Mouse (Mus musculus): ENCODE results near the gene Xxylt1. TPM values are rescaled to one million over a fixed set of nuclear protein-coding genes. Genes with fewer than 3 reads are reported as not detected.

Xxylt1 gene
- polyA plus RNA-seq, 1 experiment from 2014 or later, result 11.7 TPM

DNA sequence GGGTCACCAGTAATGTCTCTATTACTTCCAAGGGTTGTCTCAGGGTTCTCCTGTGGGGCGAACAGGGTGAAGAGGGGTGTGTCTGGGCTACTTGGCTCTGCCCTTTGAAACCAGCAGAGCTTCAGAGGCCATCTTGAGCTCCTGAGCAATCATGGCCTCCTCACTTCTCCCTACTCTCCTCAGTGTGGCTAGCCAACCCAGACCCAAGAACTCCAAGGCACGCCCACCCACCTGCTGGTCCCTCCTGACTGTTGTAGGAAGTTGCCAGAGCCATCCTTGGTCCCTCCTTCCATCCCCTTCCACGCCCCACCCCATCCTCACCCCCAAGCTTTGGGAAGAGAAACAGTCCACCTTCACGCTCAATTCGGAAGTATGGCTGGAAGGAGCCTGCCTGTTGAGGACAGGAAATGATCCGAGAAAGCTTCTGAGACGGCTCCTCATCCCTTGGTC lies 145.2 kb downstream of the Xxylt1 start:
- Histone ChIP-seq H3K9ac (ENCODE audit: low read length) (no peak overlapping the region), H3K4me1 (replicated peaks; ENCODE audit: control insufficient read depth, insufficient read depth, low read length) (peaks cover 9% of the 10 kb centered on the region), H3K36me3 (ENCODE audit: control insufficient read depth, insufficient read depth, low read length) (no peaks in the 10 kb centered on the region), H3K27me3 (ENCODE audit: control insufficient read depth, insufficient read depth, low read depth, low read length) (no peaks in the 10 kb centered on the region), H3K9me3 (ENCODE audit: control insufficient read depth, low read length) (no peaks in the 10 kb centered on the region), H3K4me2 (ENCODE audit: low read depth, low read length) (no peak overlapping the region), H3K4me3 (ENCODE audit: low read length) (no peak overlapping the region), H3K27ac (ENCODE audit: low read length) (no peak overlapping the region)
- no peak for ATAC-seq (ENCODE audit: low read depth)
- 66% methylated on average over 7 of the region's 7 CpGs for WGBS

DNA sequence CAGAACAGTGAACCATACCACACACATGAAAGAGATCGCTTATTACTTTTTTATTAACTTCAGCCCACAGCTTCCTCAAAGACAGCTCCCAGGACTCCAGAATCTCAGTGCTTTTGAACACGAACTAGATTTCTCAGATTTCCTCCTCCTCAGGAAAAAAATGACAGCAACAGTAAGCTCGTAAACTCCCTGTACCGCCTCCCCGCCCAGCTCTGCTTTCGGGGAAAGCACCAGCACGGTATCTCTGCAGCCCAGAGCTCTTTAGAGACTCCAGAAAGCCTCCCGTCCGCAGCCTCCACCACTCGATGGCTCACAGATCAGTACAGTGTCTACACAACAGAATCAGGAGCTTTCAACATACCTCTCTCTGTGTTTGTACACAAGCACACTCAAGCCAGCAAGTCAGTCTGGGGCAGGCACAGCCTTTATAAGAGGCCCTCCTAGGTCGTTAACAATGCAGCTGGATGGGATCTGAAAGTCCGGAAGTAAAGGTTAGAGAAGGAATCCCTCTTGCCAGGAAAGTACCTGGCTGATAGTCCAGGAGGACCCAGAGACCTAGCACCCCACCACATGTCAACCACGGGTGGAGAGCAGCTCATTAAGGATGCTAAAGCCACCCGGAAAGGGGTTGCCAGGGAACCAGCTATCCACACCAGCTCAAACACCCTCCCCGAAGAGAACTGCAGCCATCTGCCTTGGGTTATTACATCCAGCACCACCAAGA lies 146.1 kb downstream of the Xxylt1 start:
- Histone ChIP-seq H3K36me3 (ENCODE audit: control insufficient read depth, insufficient read depth, low read length) (no peaks in the 10 kb centered on the region), H3K9me3 (ENCODE audit: control insufficient read depth, low read length) (peaks cover 4% of the 10 kb centered on the region; the same call in 1 of the 2 replicates), H3K4me2 (ENCODE audit: low read depth, low read length) (no peak overlapping the region), H3K4me3 (ENCODE audit: low read length) (no peak overlapping the region), H3K27me3 (ENCODE audit: control insufficient read depth, insufficient read depth, low read depth, low read length) (no peaks in the 10 kb centered on the region), H3K27ac (ENCODE audit: low read length) (no peak overlapping the region), H3K4me1 (replicated peaks; ENCODE audit: control insufficient read depth, insufficient read depth, low read length) (peaks cover 9% of the 10 kb centered on the region), H3K9ac (ENCODE audit: low read length) (no peak overlapping the region)
- 39% methylated on average over 15 of the region's 15 CpGs for WGBS
- no peak for ATAC-seq (ENCODE audit: low read depth)

DNA sequence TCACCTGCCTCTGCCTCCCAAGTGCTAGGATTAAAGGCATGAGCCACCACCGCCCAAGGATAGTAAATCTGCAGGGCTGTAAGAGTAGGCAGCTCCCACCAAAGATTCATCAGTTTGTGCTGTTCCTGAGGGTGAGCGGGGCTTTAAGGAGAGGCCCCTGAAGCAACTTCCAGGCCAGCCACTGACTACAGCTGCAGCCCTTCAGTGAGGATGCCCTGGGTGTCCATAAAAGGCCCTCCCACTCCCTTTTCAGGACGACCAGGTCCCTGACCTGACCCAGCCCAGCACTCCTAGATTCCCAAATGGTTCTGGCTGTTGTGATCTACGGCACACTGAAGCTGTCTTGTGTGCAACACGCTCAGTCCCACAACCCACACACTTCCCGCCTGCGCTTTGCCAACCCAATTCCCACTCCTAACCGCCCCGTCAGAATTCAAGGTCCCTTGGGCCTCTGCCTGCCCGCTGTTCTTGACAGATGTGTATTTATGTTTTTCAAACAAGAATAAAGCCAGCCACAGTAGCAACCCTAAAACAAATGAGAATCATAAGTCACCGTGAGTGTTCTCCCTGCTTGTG lies 146.9 kb downstream of the Xxylt1 start:
- WGBS, result 64% methylated on average over 11 of the region's 11 CpGs
- Histone ChIP-seq H3K27me3 (ENCODE audit: control insufficient read depth, insufficient read depth, low read depth, low read length) (no peaks in the 10 kb centered on the region), H3K9me3 (ENCODE audit: control insufficient read depth, low read length) (peaks cover 4% of the 10 kb centered on the region; the same call in 1 of the 2 replicates), H3K27ac (ENCODE audit: low read length) (no peak overlapping the region), H3K9ac (ENCODE audit: low read length) (no peak overlapping the region), H3K4me2 (ENCODE audit: low read depth, low read length) (no peak overlapping the region), H3K4me1 (replicated peaks; ENCODE audit: control insufficient read depth, insufficient read depth, low read length) (peaks cover 4% of the 10 kb centered on the region; the same call in 1 of the 2 replicates), H3K36me3 (ENCODE audit: control insufficient read depth, insufficient read depth, low read length) (no peaks in the 10 kb centered on the region), H3K4me3 (ENCODE audit: low read length) (no peak overlapping the region)
- ATAC-seq (ENCODE audit: low read depth), result no peak

DNA sequence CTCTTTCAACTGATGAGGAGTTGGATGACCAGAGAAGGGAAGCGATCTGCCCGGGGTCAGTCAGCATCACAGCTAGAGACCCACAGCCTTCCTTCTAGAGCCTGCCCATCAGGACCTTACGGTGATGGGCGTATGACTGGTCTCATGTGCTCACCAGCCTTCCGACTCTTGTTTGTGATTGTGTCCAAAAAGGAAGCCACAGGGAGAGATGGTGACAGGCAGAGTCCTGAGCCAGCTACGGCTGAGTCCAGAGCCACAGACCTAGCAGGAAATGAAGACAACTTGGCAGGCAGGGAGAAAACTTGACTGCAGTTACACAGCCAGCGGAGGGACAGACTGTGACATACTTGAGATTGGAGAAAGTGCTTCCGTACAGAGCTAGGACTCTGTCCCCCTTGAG lies 147.9 kb downstream of the Xxylt1 start:
- Histone ChIP-seq H3K36me3 (ENCODE audit: control insufficient read depth, insufficient read depth, low read length) (no peaks in the 10 kb centered on the region), H3K27ac (ENCODE audit: low read length) (no peak overlapping the region; the same call in 1 of the 2 replicates), H3K9me3 (ENCODE audit: control insufficient read depth, low read length) (peaks cover 4% of the 10 kb centered on the region; the same call in 1 of the 2 replicates), H3K4me1 (replicated peaks; ENCODE audit: control insufficient read depth, insufficient read depth, low read length) (peaks cover 4% of the 10 kb centered on the region; the same call in 1 of the 2 replicates), H3K4me2 (ENCODE audit: low read depth, low read length) (no peak overlapping the region), H3K4me3 (ENCODE audit: low read length) (no peak overlapping the region), H3K27me3 (ENCODE audit: control insufficient read depth, insufficient read depth, low read depth, low read length) (no peaks in the 10 kb centered on the region), H3K9ac (ENCODE audit: low read length) (no peak overlapping the region)
- ATAC-seq (ENCODE audit: low read depth), result 0 out of 2 replicates have a peak, but pooled peaks have one; percentile 34
- WGBS, result 68% methylated on average over 8 of the region's 8 CpGs

DNA sequence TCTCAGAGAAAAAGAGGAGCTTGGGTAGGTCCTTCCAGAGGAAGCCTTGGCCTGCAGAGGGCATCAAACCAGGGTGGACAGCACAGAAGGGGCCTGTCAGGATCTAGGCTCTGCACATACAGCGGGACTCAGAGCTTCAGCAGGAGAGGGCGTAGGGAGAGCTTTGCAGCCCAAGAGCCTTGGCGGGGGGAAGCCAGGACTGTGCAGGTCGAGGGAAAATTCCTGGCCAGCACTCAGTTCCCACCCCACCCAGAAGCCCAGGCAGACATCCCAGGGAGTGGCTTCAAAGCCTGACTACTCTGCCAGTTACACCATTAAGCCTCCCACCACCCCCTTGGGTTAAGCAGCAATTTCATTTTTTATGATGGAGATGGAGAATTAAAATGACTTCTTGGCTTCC lies 148.4 kb downstream of the Xxylt1 start:
- ATAC-seq (ENCODE audit: low read depth), result no peak
- 71% methylated on average over 4 of the region's 4 CpGs for WGBS
- no peak overlapping the region for H3K4me2 ChIP-seq (ENCODE audit: low read depth, low read length)
- H3K9me3 ChIP-seq (ENCODE audit: control insufficient read depth, low read length), result peaks cover 4% of the 10 kb centered on the region; the same call in 1 of the 2 replicates
- H3K4me3 ChIP-seq (ENCODE audit: low read length), result no peak overlapping the region
- H3K9ac ChIP-seq (ENCODE audit: low read length), result no peak overlapping the region
- H3K27ac ChIP-seq (ENCODE audit: low read length), result no peak overlapping the region
- peaks cover 4% of the 10 kb centered on the region; the same call in 1 of the 2 replicates for H3K4me1 ChIP-seq (replicated peaks; ENCODE audit: control insufficient read depth, insufficient read depth, low read length)
- no peaks in the 10 kb centered on the region for H3K27me3 ChIP-seq (ENCODE audit: control insufficient read depth, insufficient read depth, low read depth, low read length)
- H3K36me3 ChIP-seq (ENCODE audit: control insufficient read depth, insufficient read depth, low read length), result no peaks in the 10 kb centered on the region

DNA sequence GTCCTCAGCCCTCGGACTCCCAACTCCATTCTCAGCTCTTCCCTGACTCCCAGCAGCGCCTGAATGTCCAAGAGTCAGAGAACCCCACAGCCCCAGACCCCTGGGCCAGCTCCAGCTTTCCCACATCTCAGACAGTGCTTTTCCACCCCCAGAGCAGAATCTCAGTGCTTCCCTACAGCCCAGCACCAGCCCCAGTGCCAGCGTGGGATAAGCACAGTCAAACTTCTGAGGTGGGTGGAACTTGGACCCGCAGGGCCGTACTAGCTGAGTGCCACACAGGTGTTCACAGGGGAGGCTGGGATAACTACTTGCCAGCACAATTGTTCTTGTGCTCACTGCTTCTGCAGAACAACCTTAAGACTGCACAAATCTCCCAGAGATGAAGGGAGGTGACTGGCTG lies 149.0 kb downstream of the Xxylt1 start:
- 77% methylated on average over 5 of the region's 5 CpGs for WGBS
- H3K27ac ChIP-seq (ENCODE audit: low read length), result no peak overlapping the region
- no peak overlapping the region for H3K4me3 ChIP-seq (ENCODE audit: low read length)
- no peaks in the 10 kb centered on the region for H3K36me3 ChIP-seq (ENCODE audit: control insufficient read depth, insufficient read depth, low read length)
- no peaks in the 10 kb centered on the region for H3K27me3 ChIP-seq (ENCODE audit: control insufficient read depth, insufficient read depth, low read depth, low read length)
- ATAC-seq (ENCODE audit: low read depth), result no peak
- H3K4me2 ChIP-seq (ENCODE audit: low read depth, low read length), result no peak overlapping the region
- no peak overlapping the region for H3K9ac ChIP-seq (ENCODE audit: low read length)
- peaks cover 4% of the 10 kb centered on the region; the same call in 1 of the 2 replicates for H3K9me3 ChIP-seq (ENCODE audit: control insufficient read depth, low read length)
- H3K4me1 ChIP-seq (replicated peaks; ENCODE audit: control insufficient read depth, insufficient read depth, low read length), result peaks cover 4% of the 10 kb centered on the region; the same call in 1 of the 2 replicates

DNA sequence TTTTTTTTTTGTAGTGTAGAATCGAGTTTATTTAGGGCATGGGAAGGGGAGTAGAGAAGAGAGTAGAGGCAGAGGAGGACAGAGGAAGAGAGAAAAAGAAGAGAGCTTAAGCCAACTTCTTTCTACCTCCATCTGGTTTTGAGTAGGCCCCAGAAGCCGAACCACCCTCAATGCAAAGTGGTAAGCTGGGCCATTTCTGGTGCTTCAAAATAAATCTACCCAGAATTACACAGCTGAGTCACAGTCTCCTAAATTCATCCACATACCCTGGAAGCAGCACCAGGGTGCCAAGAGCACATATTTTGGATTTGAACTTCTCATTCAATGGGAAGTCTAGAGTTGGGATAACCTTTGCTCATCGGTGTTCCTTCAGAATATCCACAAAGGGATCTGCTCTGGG lies 152.1 kb downstream of the Xxylt1 start:
- no peak overlapping the region for H3K9ac ChIP-seq (ENCODE audit: low read length)
- 86% methylated on average over 3 of the region's 3 CpGs for WGBS
- no peak overlapping the region for H3K4me3 ChIP-seq (ENCODE audit: low read length)

DNA sequence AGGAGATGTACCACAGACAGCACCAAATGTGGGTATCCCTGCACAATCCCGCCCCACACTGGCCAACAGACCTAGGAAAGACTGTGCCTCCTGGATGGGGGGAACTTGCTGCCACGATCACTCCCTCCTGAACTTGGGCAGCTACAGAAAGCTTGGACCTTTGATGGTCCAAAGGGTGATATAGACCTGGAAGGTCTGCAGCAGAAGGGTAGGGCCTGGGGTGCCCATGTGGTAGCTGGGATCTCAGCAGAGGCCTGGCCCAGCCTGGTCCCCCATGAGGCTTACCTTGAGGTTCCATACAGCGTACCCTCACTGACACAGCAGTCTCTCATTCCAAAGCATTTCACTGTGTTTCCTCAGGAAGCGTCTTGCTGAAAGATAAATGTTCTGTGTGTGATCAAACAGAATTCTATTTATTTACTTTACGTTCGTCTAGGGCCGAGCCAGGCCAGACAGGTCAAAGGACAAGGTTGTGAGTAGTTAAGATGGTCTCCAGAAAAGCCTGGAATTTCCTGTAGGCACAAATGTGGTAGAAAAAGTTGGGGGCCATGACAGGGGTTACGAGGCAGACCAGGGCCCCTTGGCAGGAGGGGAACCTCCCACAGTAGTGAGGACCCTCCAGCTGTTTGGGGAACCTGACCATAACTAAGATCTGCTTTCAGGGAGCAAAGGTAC lies 153.0 kb downstream of the Xxylt1 start:
- Histone ChIP-seq H3K4me2 (ENCODE audit: low read depth, low read length) (no peak overlapping the region), H3K27ac (ENCODE audit: low read length) (no peak overlapping the region), H3K27me3 (ENCODE audit: control insufficient read depth, insufficient read depth, low read depth, low read length) (no peaks in the 10 kb centered on the region), H3K4me3 (ENCODE audit: low read length) (no peak overlapping the region), H3K9ac (ENCODE audit: low read length) (no peak overlapping the region), H3K9me3 (ENCODE audit: control insufficient read depth, low read length) (peaks cover 4% of the 10 kb centered on the region; the same call in 1 of the 2 replicates), H3K4me1 (replicated peaks; ENCODE audit: control insufficient read depth, insufficient read depth, low read length) (peaks cover 10% of the 10 kb centered on the region; the same call in 1 of the 2 replicates), H3K36me3 (ENCODE audit: control insufficient read depth, insufficient read depth, low read length) (no peaks in the 10 kb centered on the region)
- no peak for ATAC-seq (ENCODE audit: low read depth)
- WGBS, result 50% methylated on average over 8 of the region's 8 CpGs

More for the DNA sequence above, 152.1 kb downstream of the Xxylt1 start:
- Histone ChIP-seq H3K27ac (ENCODE audit: low read length) (no peak overlapping the region), H3K4me2 (ENCODE audit: low read depth, low read length) (no peak overlapping the region), H3K27me3 (ENCODE audit: control insufficient read depth, insufficient read depth, low read depth, low read length) (no peaks in the 10 kb centered on the region), H3K36me3 (ENCODE audit: control insufficient read depth, insufficient read depth, low read length) (no peaks in the 10 kb centered on the region), H3K9me3 (ENCODE audit: control insufficient read depth, low read length) (peaks cover 4% of the 10 kb centered on the region; the same call in 1 of the 2 replicates), H3K4me1 (replicated peaks; ENCODE audit: control insufficient read depth, insufficient read depth, low read length) (peaks cover 10% of the 10 kb centered on the region; the same call in 1 of the 2 replicates)
- no peak for ATAC-seq (ENCODE audit: low read depth)

DNA sequence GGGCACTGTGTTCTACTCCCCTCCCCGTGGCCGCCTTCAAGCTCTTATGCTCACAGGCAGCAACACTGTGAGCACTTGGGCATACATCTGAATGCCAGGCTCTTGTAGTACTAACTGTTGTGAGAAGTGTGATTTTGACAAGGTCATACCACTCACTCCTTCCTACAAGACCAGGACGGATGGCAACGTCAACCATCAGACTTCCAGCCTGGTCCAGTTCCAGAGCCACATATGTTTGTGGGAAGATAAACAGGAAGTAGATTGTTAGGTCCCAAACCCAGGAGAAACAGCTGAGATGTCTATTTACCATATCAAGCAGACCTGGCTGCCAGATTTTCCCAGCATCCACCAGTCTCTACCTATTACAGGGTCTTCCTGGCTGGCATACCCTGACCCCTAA lies 155.7 kb downstream of the Xxylt1 start:
- Histone ChIP-seq H3K9me3 (ENCODE audit: control insufficient read depth, low read length) (peaks cover 3% of the 10 kb centered on the region; the same call in 1 of the 2 replicates), H3K4me3 (ENCODE audit: low read length) (no peak overlapping the region), H3K27ac (ENCODE audit: low read length) (no peak overlapping the region), H3K27me3 (ENCODE audit: control insufficient read depth, insufficient read depth, low read depth, low read length) (no peaks in the 10 kb centered on the region), H3K4me1 (replicated peaks; ENCODE audit: control insufficient read depth, insufficient read depth, low read length) (peaks cover 10% of the 10 kb centered on the region; the same call in 1 of the 2 replicates), H3K4me2 (ENCODE audit: low read depth, low read length) (no peak overlapping the region), H3K36me3 (ENCODE audit: control insufficient read depth, insufficient read depth, low read length) (no peaks in the 10 kb centered on the region), H3K9ac (ENCODE audit: low read length) (no peak overlapping the region)
- no peak for ATAC-seq (ENCODE audit: low read depth)
- 55% methylated on average over 4 of the region's 4 CpGs for WGBS
